Mouse (Mus musculus) thymus, postnatal 4 days (tissue): ENCODE measurements around the gene Lonrf2.

Experiments
- DNase-seq: peaks from one replicate; pipeline ENCODE4 v3.0.0; 2021

Gene Lonrf2

DNA sequence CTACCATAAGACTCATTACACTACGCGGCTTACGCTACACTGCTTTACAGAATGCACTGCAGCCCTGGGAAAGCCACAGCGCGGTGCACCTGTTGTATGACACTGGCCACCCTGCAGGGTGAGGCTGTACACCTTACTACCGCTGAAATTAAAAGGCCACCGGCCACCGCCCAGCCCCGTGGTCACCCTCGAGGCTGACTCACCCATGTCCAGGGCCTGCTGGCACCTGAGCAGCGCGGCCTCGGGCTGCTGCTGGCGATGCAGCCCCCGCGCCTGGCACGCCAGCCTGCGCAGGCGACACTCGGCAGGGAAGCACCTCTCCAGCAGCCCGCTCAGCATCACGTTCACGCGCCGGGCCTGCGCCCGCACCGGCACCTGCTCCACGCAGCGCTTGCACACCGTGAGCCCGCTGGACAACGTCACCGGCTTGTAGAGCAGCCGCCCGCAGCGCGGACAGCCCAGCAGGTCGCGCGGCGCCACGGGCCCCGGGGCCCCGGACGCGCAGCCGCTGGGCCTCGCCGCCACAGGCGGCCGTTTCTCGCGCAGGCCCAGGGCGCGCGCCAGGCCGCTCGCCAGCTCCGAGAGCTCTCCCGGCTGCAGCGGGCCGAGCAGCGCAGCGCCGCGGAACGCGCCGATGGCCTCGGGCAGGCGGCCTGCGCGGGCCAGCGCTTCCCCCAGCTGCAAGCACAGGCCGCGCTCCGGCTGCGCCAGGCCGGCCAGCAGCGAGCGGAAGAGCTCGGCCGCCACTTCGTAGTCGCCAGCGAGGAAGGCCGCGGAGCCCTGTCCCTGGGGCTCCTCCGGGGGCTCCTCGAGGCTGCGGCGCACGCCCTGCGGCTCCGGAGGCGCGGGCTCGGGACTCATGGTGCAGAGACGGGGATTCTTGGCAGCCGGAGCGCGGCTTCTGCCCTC lies 689 bp downstream of the Lonrf2 start:
- DNase-seq: peak; percentile 20

DNA sequence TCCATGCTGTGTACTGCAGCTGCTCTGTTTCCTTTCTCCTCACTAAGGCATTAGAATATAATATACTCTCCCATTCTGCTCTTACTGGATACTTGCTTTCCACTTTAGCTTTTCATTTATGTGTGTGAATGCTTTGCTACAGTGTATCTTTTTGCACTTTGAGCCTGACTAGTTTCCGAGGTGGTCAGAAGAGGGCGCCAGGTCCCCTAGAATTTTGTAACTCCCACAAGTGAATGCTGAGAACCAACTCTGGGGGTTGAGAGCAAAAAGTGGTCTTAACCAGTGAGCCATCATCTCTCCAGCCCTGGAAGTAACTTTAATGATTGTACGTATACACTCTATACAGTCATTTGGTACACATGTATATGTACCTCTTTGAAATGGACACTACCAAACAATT lies 1.6 kb downstream of the Lonrf2 start:
- DNase-seq: peak; percentile 58

DNA sequence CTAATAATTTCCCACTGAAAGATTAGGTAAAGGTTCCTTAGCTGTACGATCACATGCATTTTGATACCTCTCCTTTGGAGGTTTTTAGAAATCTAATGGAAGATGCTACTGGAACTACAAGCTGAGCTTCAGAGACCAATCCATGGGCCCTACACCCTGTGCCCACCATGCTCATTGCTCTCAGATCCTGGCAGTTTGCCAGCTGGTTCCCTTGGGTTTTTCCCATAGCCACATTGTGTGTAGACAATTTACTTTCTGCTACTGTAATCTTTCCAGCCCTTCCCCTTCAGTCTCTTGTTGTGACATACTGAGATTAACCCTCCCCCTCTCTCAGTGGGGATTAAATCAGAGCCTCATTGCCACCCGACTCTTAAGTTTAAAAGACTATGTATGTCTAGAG lies 11.6 kb downstream of the Lonrf2 start:
- no peak for DNase-seq

DNA sequence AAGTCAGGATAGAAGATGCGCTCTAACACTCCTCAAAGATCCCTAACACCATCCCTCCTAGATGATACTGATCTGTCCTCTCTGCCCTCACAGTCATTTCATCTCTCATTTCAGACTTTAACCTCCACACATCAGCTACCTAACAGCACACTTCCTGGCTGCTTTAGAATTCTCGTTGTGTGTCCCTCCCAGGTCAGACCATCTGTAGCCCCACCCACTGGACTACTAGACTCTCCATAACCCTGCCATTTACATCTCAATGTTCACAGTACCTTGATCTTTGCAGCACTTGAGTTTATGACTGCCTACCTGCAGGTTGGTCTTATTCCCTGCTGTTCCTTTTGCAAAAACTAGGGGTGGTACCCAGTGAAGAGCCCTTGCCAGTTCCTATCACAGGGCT lies 12.7 kb downstream of the Lonrf2 start:
- no peak for DNase-seq

DNA sequence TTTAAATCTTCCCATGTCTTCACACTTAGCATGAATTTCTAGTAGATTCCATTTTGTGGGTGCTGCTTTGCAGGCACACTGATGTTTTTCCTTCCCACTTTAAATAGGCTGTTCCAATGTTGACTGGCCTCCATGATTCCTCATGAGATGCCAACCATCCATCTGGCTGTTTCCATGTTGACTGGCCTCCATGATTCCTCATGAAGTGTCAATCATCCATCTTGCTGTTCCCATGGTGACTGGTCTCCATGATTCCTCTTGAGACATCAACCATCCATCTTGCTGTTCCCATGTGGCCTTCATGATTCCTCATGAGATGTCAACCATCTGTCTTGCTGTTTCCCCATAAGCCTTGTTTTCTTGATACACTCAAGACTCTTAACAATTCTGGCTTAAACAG lies 16.8 kb downstream of the Lonrf2 start:
- no peak for DNase-seq

DNA sequence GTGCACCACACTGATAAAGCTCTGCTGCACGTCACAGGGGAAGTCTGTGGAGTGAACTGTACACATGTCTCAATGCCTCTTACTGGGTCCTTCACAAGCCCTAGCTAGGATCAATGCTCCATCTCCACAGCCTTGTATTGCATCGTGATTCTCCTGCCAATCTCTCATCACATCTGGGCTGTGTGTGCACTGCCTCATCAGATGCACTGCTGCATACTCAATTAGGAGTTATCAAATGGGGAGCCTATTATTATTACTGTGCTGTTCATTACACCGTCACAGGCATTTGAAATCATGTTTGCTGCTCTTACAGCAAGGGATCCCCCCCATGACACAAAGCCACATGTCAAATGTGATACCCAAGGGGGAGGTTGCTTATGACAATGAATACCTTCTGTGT lies 18.8 kb downstream of the Lonrf2 start:
- DNase-seq: no peak

DNA sequence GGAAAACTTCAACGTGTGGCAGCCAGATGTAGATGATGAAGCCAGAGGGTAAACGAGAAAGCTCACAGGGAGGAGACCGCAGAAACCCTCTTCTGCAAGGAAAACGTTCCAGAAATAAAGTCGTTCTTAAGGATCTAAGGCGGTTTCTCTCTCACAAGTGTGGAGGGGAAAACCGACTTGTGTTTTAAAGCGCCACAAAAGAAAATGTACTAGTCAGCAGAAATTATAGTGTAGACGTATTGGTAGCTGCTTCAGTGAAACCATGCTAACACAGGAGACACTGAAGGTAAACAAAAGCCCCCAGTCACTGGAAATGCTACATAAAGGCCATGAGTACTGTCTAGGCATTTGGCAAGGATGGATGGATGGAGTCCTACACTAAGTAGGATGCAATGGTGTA lies 19.2 kb downstream of the Lonrf2 start:
- no peak for DNase-seq

DNA sequence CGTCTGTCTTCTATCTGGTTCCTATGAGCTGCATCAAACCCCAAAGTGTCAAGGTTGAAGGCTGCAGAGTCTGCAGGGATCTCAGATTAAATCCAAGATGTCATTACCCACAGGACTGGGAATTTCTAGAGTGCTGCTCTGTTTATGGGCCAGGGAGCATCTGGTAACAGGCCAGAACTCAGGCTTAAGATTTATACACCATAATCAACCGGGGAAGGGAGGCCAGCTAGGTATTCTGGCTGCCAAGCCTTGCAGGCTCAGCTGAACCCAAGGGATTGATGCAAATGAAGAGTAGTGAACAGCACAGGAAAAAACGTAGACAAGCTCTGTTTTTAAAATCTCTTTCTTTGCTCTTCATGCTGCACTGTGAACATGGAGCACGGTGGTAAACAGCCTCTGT lies 20.2 kb downstream of the Lonrf2 start:
- DNase-seq: no peak

DNA sequence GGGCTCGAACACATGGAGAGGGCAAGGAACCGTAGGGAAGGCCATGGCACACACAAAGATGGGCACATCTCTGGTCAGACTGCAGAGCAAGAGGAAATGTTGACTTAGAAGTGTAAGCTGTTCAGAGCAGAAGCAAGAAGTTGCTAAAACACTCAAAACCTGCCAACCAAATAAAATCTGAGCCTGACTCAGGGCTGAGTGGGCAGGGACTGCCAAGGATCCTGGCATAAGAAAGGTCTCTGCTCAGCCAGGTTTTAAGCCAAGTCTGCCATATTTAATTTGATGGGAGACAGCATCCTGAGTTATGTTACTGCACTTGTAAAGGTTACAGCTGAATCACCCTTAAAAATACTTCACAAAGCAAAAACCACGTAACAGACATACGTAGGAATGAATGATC lies 29.4 kb downstream of the Lonrf2 start:
- DNase-seq: no peak

DNA sequence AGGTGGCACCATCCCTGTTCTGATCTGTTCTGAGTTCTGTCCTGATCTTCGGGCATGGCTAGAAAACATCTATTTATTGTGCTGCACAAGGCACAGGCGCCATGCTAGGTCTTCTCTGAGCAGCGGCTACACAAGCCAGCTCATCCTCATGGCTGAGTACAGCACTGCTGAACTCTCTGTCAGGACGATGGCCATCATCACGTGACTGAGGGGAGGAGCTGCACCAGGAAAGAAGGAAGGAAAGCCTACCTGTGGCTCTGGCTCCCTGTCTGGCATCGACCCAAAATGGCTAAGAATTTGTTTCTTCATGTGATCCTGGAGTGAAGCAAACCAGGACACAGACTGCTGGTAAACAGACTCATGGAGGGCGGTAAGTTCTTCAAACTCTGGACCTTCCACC lies 36.1 kb downstream of the Lonrf2 start:
- no peak for DNase-seq

DNA sequence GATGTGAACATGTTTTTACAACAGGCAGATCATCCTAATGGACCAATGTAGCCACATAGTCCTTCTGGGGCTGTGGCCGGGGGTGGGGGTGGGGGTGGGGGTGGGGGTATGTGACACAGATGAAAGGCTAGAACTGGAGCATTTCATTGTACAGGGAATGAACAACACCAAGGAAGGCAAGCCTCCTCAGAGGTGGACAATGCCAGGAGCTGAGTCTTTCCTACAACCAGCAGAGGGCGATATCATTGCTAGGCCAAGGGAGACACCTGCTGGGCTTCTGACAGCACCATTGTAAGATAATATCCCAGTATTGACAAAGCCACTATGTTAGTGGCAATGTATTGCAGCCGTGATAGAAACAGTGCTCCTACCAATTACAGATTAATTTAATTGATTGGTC lies 37.2 kb downstream of the Lonrf2 start:
- DNase-seq: peak; percentile 48

DNA sequence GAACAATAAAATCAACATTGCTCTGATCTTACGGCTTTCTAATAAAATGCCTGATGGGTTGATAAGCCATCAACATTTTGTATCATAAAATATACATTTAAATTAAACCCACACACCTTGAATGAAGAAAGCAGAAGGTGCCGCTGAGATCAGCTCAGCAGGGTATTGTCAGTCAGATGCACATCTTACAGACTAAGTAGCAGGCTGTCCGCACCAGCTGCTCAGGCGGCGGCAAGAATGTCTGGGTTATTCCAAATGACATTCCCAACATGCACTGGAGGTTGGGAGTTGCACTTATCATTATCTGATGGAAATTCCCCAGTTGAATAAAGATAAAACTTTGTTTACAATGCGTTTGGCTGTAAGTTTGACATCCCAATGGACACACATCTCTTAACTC lies 39.6 kb downstream of the Lonrf2 start:
- DNase-seq: no peak

DNA sequence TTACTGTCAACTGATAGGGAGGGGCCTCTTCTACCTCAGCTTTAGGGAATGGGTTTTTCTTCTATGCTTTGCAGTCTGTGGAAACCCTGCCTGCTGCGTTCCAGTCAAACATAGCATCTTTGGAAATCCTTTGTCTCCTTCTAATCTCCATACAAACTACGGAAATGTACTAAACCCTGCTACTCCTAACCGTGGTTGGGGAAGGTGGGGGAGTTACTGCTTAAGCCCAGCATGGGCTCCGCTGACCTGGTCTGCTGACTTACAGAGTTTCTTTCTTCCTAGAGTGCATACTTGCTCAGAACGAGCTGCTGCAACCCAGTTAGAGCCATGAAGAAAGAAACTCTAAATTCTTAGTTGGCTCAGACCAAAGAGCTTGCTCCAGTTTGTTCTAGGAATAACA lies 41.0 kb downstream of the Lonrf2 start:
- no peak for DNase-seq

DNA sequence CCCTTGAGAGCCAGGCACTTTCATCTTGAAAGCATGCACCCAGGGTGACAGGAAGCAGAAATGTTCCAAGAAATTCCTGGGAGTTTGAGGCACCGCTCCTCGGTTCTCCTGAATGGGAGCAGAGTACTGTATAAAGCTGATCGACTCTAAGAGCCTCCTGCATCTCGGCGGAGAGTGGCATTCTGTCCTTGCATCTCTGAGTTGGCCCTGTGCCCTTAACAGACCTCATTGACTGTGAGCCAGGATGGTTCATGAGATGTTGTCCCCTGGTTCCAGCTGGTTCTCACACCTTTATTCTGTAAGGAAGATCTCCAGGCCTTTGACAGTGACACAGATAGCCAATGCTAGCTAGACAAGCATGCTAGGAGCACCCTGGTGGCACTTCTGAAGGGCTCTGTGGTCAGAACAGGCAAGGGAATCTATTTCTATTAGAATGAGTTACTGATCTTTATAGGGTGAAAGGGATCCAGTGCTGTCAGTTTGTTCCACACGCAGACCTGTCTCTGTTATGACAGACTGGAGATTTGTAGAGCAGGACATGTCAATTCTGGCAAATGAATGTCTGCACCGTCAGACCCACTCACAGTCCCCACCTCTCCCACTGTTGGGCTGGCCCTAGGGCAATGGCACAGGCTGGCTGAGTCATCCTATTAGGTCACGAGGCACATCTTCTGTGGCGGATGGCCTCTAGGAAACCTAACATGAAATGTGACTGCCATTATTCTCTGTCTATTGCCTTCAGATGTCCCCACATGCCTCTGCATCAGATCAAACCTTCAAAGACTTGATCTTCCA lies 45.3 kb downstream of the Lonrf2 start:
- DNase-seq: no peak

DNA sequence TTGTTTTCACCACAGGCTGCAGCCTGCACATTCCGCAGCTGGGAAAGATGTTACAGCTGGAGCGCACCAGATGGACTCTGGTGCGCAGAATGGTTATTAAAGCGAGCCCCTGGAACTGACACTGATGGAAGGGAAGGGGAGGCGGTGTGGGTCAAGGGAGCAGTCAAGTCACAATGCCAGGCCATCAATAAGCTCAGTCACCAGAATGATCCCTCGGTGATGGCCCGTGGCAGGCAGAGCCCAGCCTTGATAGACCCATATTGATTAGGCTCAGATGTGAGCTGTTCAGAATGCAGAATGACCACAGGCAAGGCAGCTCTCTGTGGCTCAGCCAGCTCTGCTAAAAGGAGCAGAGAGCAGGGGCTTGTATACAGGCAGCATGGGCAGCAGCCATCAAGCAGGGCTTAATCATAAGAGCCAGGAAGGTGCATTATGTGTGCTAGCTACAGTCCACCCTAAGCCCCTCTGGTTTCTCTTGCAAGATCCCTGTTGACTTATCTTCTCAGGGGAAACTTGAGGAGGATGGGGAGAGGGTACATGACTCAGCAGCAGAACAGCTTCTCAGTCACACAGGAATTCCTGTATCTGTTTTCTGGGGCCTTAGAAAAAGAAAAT lies 46.4 kb downstream of the Lonrf2 start:
- no peak for DNase-seq

DNA sequence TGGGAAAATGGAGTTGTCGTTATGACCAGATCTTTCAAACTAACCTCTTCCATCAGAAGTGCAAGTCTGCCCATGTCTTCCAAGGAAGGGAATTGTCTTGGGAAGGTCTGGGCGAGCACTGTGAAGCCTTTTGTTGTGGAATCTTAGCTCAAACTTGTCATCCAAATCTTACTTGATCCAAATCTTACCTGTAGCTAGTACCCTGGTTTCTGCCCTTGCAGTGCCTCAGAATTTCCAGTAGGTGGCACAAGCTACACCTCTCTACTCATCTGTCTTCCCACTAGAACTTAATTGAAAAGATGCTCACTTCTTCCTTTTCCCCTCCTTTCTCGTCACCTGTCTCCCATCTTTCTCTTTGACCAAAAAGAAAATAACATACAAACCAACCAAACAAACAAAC lies 47.6 kb downstream of the Lonrf2 start:
- peak; percentile 43 for DNase-seq

DNA sequence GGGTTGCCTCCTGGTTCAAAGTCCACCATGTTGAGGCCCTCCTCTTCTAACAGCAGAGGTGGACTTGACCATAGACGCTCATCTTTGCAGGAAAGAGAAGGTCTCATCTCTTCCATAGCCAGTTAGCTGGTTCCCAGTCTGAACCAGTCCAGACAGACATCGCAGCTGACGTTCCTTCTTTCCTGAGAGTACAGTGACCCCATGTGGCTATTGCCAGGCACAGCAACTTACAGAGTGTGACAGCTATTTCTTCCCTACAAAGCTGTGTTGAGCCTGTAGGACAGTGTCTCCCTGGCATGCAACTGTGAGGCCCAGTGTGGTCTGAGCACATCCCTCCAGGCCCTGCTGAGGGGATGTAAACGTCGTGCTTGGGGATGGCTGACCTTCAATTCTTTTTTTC lies 49.1 kb downstream of the Lonrf2 start:
- DNase-seq: peak; percentile 61

DNA sequence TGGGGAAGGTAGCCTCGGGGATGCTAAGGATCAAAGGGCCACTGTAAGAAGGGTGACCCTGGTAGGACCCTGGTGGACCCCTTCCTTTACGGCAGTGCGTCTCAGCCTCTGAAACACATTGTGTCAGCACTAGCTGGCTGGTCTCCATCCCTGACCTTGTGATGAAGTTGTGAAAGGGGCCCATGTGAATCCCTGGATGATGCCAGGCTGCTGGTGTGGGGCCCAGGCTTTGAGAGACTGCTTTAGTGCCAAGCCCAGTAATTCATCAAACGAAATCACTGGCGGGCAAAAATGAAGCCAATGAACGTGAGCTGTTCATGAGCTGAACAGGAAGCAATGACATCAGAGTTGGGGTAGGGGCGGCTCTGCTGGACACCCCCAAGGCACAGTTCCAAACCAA lies 50.2 kb downstream of the Lonrf2 start:
- no peak for DNase-seq

DNA sequence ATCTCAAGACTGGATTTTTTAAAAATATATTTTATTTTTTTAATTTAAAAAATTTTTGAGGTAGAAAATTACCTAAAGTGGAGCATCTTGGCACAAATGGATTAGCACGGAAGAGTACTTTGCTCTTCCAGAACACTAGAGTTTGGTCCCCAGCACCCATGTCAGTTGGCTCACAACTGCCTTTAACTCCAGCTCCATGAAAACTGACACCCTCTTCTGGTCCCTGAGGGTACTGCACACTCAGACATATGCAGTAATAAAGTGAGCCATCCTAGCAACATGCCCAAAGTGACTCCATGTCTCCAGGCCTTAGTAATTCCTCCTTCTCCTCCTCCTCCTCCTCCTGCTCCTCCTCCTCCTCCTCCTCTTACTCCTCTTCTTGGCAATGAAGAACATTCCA lies 58.2 kb downstream of the Lonrf2 start:
- DNase-seq: peak; percentile 43

DNA sequence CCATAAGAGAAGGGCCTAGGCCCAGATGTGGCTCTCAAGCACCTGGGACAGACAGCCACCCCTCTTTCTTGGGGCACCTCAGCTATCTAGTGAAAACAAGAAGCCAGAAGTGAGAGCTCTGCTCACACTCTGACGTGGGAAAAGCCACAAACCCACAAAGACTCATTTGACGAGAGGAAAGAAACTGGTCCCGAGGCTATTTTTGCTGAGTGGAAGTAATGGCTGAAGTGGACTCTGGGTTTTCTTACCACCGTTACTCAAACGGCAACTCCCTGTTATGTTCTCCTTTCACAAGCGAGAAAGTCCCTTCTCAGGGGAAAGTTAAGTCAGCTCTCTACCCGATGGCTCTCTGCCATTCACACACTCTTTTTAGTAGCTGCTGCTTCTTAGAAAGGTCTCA lies 59.0 kb downstream of the Lonrf2 start:
- peak; percentile 32 for DNase-seq

DNA sequence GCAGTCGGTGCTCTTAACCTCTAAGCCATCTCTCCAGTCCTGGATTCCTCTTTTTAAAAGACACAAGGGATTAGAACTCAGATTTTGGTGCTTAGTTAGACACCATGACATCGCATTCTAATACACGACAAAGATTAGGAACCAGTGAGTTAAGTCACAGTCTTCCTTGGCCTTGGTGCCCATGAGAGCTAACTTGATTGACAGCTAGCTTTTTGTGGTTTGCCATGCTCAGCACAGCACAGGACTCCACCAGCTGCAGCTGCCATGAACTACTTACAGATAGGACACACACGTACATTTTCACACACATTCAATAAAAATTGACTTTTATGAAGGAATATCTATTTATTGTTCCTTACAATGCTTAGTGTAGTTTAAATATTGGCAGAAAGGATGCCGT lies 60.8 kb downstream of the Lonrf2 start:
- DNase-seq: no peak

DNA sequence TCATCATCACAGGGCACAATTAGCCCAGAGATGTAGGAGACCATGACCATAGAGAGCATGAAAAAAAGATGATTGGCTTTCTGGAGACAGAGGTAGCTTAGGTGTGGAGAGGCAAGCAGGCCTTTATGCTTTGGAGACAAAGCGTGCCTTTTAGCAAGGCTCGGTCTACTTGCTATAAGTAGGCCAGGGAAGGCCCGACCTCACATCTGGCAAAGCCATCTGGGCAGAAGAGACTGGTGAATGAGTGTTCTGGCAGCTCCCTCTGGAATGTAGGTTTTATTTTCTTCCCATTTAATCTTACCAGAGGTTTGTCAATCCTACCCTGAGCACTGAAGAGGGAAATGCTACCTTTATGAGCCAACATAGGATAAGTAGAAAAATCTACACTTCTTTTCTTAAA lies 65.8 kb downstream of the Lonrf2 start:
- DNase-seq: no peak

DNA sequence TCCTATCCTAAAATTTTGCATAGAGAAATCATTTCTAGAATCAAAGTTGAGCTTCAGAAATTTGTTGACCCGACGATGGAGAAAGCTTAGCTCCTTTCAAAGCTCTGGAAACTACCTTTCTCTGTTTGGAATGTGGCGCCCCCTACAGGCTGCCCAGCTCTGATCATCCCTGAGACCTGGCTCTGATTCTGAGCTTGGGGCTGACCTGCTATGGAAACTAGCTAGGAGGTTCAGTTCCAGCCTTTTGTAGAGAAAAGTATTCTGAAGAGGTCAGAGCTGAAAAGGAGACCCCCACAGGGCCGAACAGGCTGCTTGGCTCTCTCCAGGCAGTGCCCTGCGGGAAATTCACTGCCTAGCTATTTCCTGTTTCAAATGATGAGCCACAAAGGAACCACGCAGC lies 66.6 kb downstream of the Lonrf2 start:
- DNase-seq: peak; percentile 87

DNA sequence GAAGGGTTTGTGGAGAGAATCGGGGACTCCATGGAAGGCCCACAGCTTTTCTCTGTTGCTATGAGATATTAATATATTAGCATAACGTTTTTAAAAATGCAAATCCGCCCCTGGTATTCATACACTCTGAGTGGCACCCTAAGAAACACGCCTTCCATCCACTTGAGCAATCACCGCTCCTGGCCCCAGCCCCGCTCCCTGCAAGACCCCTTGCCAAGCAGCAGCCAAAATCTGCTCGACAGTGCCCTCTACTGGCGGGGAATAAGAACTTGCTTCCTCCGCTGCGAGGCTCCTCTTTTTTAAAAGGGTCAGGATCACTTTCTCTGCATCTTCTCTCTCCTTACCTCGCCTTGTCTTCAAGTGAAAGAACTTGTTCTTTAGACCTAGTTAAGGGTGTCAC lies 68.7 kb downstream of the Lonrf2 start:
- DNase-seq: peak; percentile 95
